Mouse (Mus musculus) limb, embryonic 11.5 days (tissue): ENCODE measurements at regions not wholly inside any gene's neighbourhood (a gene's known extent, or its start where the extent isn't known, plus 50 kb on each side); places are given as distances from the start of the nearest gene placed in this dataset.

Experiments
- ATAC-seq: fragments of 200-750 bp; cut with Nextera tagmentation; 2 replicates; pipeline ENCODE4 v1.8.0; 2017; ENCODE audit warnings: low read depth; ENCODE audit not compliant: insufficient number of reproducible peaks, low FRiP score, low TSS enrichment
- DNase-seq: peaks from one replicate; pipeline ENCODE4 v3.0.0-alpha.2; 2015; ENCODE audit warnings: low spot score
- H3K27ac ChIP-seq: fragments of 300-500 bp; sonication (generic); replicated peaks from 2 replicates; pipeline ENCODE4 v1.5.1; 2014; ENCODE audit warnings: low read depth, mild to moderate bottlenecking, low read length
- H3K27me3 ChIP-seq: fragments of 300-500 bp; sonication (generic); 2 replicates; pipeline ENCODE4 v1.6.1; 2014; ENCODE audit warnings: mild to moderate bottlenecking, low read length, mixed read lengths; ENCODE audit not compliant: control insufficient read depth, insufficient read depth
- H3K36me3 ChIP-seq: fragments of 300-500 bp; sonication (generic); 2 replicates; pipeline ENCODE4 v1.6.1; 2014; ENCODE audit warnings: mild to moderate bottlenecking, low read length, moderate library complexity, mixed read lengths; ENCODE audit not compliant: control insufficient read depth, insufficient read depth
- H3K4me1 ChIP-seq: fragments of 300-500 bp; sonication (generic); 2 replicates; pipeline ENCODE4 v1.6.1; 2014; ENCODE audit warnings: low read length, mixed read lengths; ENCODE audit not compliant: control insufficient read depth, insufficient read depth
- H3K4me2 ChIP-seq: fragments of 300-500 bp; sonication (generic); 2 replicates; pipeline ENCODE4 v1.6.1; 2014; ENCODE audit warnings: low read depth, mild to moderate bottlenecking, moderate library complexity; ENCODE audit not compliant: severe bottlenecking
- H3K4me3 ChIP-seq: fragments of 300-500 bp; sonication (generic); 2 replicates; pipeline ENCODE4 v1.5.1; 2014; ENCODE audit warnings: low read depth, low read length
- H3K9ac ChIP-seq: fragments of 300-500 bp; sonication (generic); 2 replicates; pipeline ENCODE4 v1.6.1; 2014; ENCODE audit warnings: mild to moderate bottlenecking, low read length
- H3K9me3 ChIP-seq: fragments of 300-500 bp; sonication (generic); 2 replicates; pipeline ENCODE4 v1.6.1; 2016; ENCODE audit warnings: low read length; ENCODE audit not compliant: control insufficient read depth
- WGBS: fragments of 180-500 bp; shearing (Covaris S2); extraction: QIAGEN DNeasy Blood & Tissue Kit; methylation state at CpG from one replicate; pipeline ENCODE4 v1.1.7; 2014; 5-methylcytosine and 5-hydroxymethylcytosine counted together

DNA sequence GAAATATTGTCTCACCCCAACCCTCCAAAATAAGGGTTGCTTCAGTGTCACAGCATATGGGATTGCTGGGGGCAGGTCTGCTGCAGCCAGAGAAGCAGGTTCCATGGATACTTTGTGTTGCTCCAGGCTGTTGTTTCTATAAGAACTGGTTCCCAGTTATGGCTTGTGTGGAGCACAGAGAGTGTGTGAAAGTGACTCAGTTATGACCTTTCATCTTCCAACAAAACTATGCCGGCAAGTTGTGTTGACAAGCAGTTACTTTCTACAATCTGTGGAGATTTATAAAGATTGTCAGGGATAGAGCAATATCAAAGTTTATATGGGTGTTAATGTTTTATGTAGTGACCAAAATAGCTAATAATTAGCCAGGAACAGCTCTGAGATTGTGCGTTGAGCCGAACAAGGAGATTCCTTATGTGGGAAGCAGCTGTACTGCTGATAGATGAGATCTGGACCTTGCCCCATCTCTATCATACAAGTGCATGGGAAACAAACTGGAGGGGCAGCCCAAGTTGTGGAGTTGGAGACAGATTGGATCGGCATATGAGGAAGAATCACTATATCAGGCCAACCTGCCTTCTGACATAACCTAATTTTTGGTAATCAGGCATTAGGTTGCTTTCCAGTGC is 305.1 kb downstream of the Zfp619 start:
- Histone ChIP-seq H3K4me2 (no peak overlapping the region), H3K4me1 (no peaks in the 10 kb centered on the region), H3K36me3 (no peaks in the 10 kb centered on the region), H3K9me3 (no peaks in the 10 kb centered on the region), H3K4me3 (no peak overlapping the region), H3K9ac (no peak overlapping the region), H3K27ac (no peak overlapping the region), H3K27me3 (no peaks in the 10 kb centered on the region)
- ATAC-seq = no peak
- DNase-seq = no peak
- 92% methylated on average over 4 of the region's 4 CpGs for WGBS

DNA sequence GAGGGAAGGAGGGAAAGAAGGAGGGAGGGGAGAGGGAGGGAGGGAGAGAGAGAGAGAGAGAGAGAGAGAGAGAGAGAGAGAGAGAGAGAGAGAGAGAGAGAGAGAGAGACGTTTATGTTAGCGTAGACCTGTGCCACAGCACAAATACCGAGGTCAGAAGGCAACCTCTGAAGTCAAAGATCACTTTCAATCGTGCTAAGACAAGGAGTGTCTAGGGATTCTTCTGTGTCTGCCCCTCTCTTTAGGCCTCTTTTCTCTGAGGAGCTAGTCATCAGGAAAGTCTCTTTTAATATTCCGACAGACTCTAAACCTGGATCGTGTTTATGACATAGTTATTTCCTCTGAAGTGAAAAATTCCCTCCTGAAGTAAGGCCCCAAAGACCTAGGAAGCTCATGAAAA is 310.8 kb downstream of the Zfp619 start:
- no peaks in the 10 kb centered on the region for H3K27me3 ChIP-seq
- no peaks in the 10 kb centered on the region for H3K9me3 ChIP-seq
- no peak overlapping the region for H3K9ac ChIP-seq
- H3K4me2 ChIP-seq = no peak overlapping the region
- no peak for DNase-seq
- 65% methylated on average over 6 of the region's 6 CpGs for WGBS
- no peak overlapping the region for H3K4me3 ChIP-seq
- ATAC-seq = no peak
- H3K27ac ChIP-seq = no peak overlapping the region
- no peaks in the 10 kb centered on the region for H3K4me1 ChIP-seq
- H3K36me3 ChIP-seq = no peaks in the 10 kb centered on the region

DNA sequence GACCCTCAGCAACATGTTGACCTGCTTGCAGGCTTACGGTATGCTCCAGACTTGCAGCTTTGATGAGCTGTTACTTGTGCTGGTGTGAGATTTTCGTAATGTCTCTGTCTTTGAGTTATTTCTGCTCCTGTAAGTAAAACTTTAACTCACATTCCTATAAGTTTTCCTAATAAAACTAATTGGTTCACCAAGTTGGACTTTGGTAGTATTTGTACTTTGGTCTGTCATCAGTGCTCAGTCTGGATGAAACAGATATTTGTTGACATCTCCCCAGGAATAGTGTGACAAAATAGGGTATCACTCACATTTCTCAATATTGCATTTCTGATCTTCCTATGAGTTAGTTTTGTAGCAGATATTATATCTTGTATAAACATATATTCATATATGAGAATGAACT is 313.3 kb downstream of the Zfp619 start:
- ATAC-seq = no peak

DNA sequence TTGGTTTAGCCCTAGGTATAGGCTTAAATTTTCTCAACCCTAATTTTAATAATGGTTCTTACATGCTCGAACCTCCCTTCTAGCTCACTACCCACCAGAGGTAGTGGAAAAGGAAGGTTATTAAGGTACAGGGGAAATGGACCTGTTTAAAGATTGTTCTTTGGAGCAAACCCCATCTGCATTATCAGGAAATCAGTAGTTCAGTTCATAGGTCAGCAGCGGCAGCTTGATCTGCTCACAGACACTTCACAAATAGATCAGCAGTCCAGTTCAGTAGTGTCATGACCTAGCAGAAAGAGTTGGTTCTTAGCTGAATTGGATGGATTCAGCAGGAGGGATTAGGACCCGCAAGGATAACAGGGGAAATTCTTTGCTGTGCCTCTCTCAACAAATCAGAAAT is 324.4 kb downstream of the Zfp619 start:
- no peaks in the 10 kb centered on the region for H3K9me3 ChIP-seq
- no peak overlapping the region for H3K9ac ChIP-seq
- ATAC-seq (no peak), DNase-seq (no peak)
- no peak overlapping the region for H3K4me3 ChIP-seq
- H3K4me1 ChIP-seq = no peaks in the 10 kb centered on the region
- no peaks in the 10 kb centered on the region for H3K36me3 ChIP-seq
- no peak overlapping the region for H3K4me2 ChIP-seq
- no peak overlapping the region for H3K27ac ChIP-seq
- 83% methylated on average over 3 of the region's 3 CpGs for WGBS
- H3K27me3 ChIP-seq = no peaks in the 10 kb centered on the region

More for the DNA sequence above, 313.3 kb downstream of the Zfp619 start:
- WGBS = 86% methylated on average over 2 of the region's 2 CpGs
- no peak for DNase-seq
- H3K27ac ChIP-seq = no peak overlapping the region
- H3K4me1 ChIP-seq = no peaks in the 10 kb centered on the region
- H3K36me3 ChIP-seq = no peaks in the 10 kb centered on the region
- H3K9ac ChIP-seq = no peak overlapping the region
- H3K4me2 ChIP-seq = no peak overlapping the region
- H3K27me3 ChIP-seq = no peaks in the 10 kb centered on the region
- H3K4me3 ChIP-seq = no peak overlapping the region
- H3K9me3 ChIP-seq = no peaks in the 10 kb centered on the region

DNA sequence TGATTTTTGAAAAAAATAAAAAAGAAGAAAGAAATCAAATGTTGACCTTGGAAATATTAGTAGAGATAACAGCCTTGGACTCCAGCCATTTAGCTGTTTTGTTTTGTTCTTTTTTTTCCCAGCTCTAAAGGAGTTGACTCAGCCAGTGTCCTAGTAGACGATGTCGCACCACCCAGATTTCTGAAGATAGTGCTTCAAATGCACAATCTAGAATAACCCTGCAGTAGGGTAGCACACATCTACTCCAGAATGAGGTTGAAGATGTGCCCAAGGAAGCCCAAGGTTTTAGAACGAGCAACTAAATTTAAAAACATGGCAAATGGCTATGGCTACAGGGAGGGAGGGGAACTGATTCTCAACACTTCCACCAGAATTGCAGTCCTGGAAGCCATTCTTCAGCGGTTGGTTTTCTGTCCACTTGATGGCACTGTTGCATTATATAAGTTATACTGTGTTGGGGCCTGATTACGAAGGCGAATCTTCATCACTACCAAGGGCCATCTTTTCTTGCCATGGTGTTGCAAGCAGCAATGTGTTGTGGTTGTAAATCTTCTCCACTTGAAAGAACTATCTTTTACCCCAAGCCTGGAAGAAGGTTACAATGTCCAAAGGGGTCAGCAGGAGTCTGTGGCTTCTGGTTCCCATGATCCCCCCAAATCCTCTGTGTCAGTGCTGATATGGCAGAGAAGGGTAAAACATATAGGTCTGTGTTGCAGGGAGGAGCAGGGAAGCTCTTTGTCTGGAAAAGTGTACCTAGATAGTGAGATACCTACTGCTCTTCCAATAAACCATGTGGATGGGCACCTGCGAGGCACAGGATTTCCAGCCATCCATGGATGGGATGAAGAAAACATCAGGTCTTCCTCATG is 330.6 kb downstream of the Zfp619 start:
- 52% methylated on average over 7 of the region's 7 CpGs for WGBS
- H3K4me1 ChIP-seq = no peaks in the 10 kb centered on the region
- no peaks in the 10 kb centered on the region for H3K27me3 ChIP-seq
- no peak overlapping the region for H3K9ac ChIP-seq
- no peaks in the 10 kb centered on the region for H3K9me3 ChIP-seq
- DNase-seq = peak; percentile 42
- H3K36me3 ChIP-seq = no peaks in the 10 kb centered on the region
- H3K4me2 ChIP-seq = no peak overlapping the region
- ATAC-seq = no peak
- H3K27ac ChIP-seq = no peak overlapping the region
- no peak overlapping the region for H3K4me3 ChIP-seq

DNA sequence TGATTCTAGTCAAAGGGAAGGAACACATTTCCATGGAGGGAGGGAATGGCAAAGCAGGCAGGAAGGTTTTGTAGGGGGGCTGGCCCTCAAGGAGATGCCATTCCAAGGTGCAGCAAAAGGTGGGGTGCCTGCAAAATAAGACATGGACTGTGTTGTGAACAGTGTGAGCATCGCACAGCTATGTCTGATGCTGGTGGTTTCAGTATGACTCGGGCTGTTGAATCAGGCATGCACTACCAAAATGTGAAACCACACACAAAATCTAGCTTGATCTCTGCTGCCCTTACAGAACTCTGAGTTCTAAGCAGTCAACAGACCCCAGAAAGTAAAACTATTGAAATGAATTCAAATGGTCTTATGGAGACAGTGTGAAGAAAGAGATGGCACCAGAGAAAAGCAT is 339.7 kb downstream of the Zfp619 start:
- H3K27ac ChIP-seq = no peak overlapping the region
- 93% methylated on average over 2 of the region's 2 CpGs for WGBS

DNA sequence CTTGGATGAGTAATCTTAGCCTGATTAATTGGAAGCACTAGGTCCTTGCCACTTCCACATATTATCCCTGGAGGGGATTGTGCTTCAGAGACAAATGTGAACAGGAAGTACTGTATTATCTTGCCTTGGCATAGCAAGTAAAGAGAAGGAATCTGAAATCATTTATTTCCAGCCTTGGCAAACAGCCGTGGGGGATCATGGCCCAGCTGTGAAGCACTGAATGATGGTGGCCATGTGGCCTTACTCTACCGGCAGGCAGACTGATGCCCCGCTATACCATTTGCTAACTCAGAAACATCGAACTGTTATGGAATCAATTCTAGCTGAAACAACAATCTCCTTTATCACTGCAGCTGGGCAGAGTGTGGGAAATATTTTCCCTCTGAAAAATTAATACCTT is 345.3 kb downstream of the Zfp619 start:
- Histone ChIP-seq H3K36me3 (no peaks in the 10 kb centered on the region), H3K27ac (no peak overlapping the region), H3K4me2 (no peak overlapping the region), H3K4me1 (no peaks in the 10 kb centered on the region), H3K4me3 (no peak overlapping the region), H3K9ac (no peak overlapping the region), H3K9me3 (no peaks in the 10 kb centered on the region), H3K27me3 (no peaks in the 10 kb centered on the region)
- WGBS = 68% methylated on average over 4 of the region's 4 CpGs
- DNase-seq (no peak), ATAC-seq (no peak)

More for the DNA sequence above, 339.7 kb downstream of the Zfp619 start:
- H3K36me3 ChIP-seq = no peaks in the 10 kb centered on the region
- H3K4me1 ChIP-seq = no peaks in the 10 kb centered on the region
- H3K27me3 ChIP-seq = no peaks in the 10 kb centered on the region
- no peak overlapping the region for H3K4me2 ChIP-seq
- H3K4me3 ChIP-seq = no peak overlapping the region
- ATAC-seq = no peak
- H3K9me3 ChIP-seq = no peaks in the 10 kb centered on the region
- no peak for DNase-seq
- H3K9ac ChIP-seq = no peak overlapping the region

DNA sequence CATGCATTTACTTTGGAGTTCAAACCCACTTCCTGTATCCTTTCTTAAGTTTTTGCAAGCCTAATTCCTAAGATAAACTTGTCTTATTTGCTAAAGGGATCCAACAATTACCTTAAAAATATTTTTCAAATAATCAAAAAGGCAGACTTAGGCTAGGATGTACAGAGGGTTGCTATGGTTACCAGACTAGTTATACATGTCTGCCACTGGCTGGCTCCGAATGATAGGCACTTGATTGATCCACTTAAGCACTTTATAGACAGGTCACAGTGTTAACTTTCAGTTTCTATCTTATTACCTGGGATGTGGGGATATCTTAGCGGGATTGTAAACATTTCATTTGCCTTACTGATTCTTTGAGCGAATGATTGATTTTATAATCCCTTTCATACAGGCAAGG is 346.6 kb downstream of the Zfp619 start:
- Histone ChIP-seq H3K4me3 (no peak overlapping the region), H3K36me3 (no peaks in the 10 kb centered on the region), H3K4me1 (no peaks in the 10 kb centered on the region), H3K9me3 (no peaks in the 10 kb centered on the region), H3K27me3 (no peaks in the 10 kb centered on the region), H3K4me2 (no peak overlapping the region), H3K9ac (no peak overlapping the region), H3K27ac (no peak overlapping the region)
- no peak for ATAC-seq
- DNase-seq = no peak
- 86% methylated on average over 3 of the region's 3 CpGs for WGBS
